Mouse (Mus musculus): ENCODE data around the gene Epdr1.
"Not testable (repeated sequence)": the region's sequence is repeated elsewhere in the genome, so short reads cannot be mapped to it uniquely, and the experiment has no call there.

The Epdr1 gene

DNA sequence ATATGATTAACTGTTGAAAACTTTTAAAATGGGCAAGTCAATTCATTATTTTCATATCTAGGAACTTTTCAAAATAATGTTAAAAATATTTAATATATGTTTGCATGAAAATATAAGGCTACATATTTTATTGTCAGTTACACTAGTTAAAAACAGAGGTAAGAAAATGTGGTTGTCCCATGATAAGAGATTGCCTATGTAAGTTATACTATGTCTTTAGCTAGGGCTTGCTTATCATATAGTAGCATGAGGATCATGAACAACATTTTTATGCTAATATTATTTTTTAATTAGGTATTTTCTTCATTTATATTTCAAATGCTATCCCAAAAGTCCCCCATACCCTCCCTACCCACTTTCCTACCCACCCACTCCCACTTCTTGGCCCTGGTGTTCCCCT, 14.8 kb downstream of the Epdr1 start:
- no peak for DNase-seq (ENCODE audit: low spot score in 2 of 2)

DNA sequence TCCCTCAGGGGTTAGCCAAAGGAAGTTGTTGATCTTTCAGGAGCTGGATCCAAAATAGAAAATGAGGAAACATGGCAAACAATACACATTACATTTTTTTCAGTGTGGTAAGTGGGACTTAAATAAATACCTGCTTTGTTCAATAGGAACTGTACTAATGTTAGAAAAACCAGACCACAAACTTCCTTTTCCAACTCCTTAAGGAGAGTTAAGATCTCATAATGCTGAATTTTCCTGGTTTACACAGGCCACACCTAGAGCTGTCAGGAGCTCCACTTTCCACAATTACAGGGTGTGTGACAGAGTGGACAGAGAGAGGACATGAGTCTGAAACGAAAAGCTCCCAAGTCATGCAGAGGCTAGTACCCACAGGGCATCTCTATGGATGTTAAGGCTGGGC, 16.0 kb downstream of the Epdr1 start:
- no peak for DNase-seq (ENCODE audit: low spot score in 2 of 2)

- no peak for DNase-seq (ENCODE audit: low spot score in 2 of 2)
Observed at GRCm38 (mm10) chr13:19602531-19602930, 17.2 kb downstream of the Epdr1 start.

- DNase-seq (ENCODE audit: low spot score in 2 of 2) = no peak
Observed at GRCm38 (mm10) chr13:19599242-19599641, 20.5 kb downstream of the Epdr1 start.

GRCm38 (mm10) chr13:19595141-19595540, 24.6 kb downstream of the Epdr1 start:
- DNase-seq (ENCODE audit: low spot score in 2 of 2) = no peak

- no peak for DNase-seq (ENCODE audit: low spot score in 2 of 2)
Observed at GRCm38 (mm10) chr13:19590996-19591759, 28.5 kb downstream of the Epdr1 start.

GRCm38 (mm10) chr13:19575947-19576346, 43.8 kb downstream of the Epdr1 start:
- no peak for DNase-seq (ENCODE audit: low spot score in 2 of 2)

DNA sequence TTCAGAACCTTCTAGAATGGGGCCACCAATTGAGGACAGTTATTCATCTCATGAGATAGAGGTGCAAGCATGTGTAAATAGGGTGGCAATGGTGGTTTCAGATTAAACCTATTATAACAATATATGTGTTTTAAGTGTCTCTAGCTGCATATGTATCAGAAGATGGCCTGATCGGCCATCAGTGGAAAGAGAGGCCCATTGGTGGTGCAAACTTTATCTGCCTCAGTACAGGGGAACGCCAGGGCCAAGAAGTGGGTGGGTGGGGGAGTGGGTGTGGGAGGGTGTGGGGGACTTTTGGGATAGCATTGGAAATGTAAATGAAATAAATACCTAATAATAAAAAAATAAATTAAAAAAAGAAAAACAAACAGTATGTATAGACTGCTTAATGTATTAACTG, 45.0 kb downstream of the Epdr1 start:
- not testable (repeated sequence) for DNase-seq (ENCODE audit: low spot score in 2 of 2)

DNA sequence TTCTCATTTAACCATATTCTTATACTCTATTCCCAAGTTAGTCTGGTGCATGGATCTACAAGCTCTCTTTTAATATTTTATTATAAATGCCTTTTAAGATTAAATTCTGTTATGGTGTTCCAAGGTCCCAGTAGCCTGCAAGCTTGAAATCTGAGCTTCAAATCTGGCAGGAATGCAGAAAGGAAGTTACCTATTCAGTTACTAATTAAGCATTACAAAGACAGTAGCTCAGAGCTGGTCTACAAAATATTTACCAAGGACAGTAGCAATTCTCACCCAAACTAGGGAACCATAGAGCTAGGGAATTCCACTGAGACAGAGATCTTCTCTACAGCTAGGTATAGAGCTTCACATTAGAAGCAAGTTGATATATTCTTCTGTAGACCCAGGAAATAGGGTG, 49.6 kb downstream of the Epdr1 start:
- not testable (repeated sequence) for DNase-seq (ENCODE audit: low spot score in 2 of 2)

DNA sequence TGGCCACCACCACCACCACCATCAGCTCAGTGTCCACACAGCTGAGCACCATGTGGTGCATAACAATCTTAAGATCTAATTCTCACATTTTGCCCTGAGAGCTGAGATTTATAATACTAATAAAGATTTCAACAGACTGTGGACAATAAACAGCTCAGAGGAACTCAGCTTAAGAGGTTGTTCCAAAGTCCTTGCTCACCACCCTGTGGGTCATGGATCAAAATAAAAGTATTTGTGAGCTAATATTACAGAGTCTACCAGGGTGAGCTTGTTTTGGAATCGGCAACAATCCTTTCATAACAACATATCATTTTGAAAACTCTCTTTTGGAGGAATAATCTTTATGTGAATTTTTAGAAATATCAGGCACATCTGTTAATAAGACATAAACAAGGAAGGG, 57.2 kb downstream of the Epdr1 start:
- DNase-seq (ENCODE audit: low spot score in 2 of 2) = no peak

GRCm38 (mm10) chr13:19555391-19555790, 64.3 kb downstream of the Epdr1 start:
- peak in 1 of 2 experiments; percentile 4 for DNase-seq (ENCODE audit: low spot score in 2 of 2)

Measured in urinary bladder, adult 18-20 months (tissue).